33 mouse cellular contexts compared by ENCODE assay signal in genomic region chr16:95066687-95067086, GRCm38 (mm10).
"Had no signal": no experiment of that assay in that cellular context is flagged by ENCODE, and none has a peak within 500 bp of the region (broad histone marks: within the 10 kb centered on the region; RNA-seq: fewer than 3 reads in every experiment).

No protein-coding gene starts in this region.

- ATAC-seq: hindbrain, embryonic 16.5 days; hindbrain, postnatal 0 days; inflammation-experienced regulatory T-cells, adult 6 months; intestine, embryonic 15.5 days; intestine, embryonic 16.5 days; intestine, postnatal 0 days had no signal

- H3K9ac ChIP-seq: heart, embryonic 13.5 days; heart, embryonic 15.5 days; hindbrain, embryonic 12.5 days; hindbrain, embryonic 13.5 days; hindbrain, embryonic 14.5 days; hindbrain, embryonic 15.5 days; intestine, embryonic 15.5 days; kidney, embryonic 15.5 days had no signal

- H3K36me3 ChIP-seq: heart, embryonic 13.5 days; heart, embryonic 15.5 days; hindbrain, embryonic 10.5 days; hindbrain, embryonic 12.5 days; hindbrain, embryonic 13.5 days; hindbrain, embryonic 15.5 days; intestine, embryonic 15.5 days; kidney, embryonic 15.5 days had no signal

- H3K27ac ChIP-seq: heart, embryonic 13.5 days; heart, embryonic 15.5 days; hindbrain, embryonic 10.5 days; hindbrain, embryonic 12.5 days; hindbrain, embryonic 13.5 days; hindbrain, embryonic 14.5 days; hindbrain, embryonic 15.5 days; hindbrain, postnatal 0 days; intestine, embryonic 15.5 days; kidney, embryonic 15.5 days; kidney, postnatal 0 days; layer of hippocampus, adult 2 months had no signal

- H3K4me2 ChIP-seq: heart, embryonic 11.5 days; heart, embryonic 13.5 days; heart, embryonic 15.5 days; hindbrain, embryonic 12.5 days; hindbrain, embryonic 13.5 days; hindbrain, embryonic 14.5 days; hindbrain, embryonic 15.5 days; intestine, embryonic 15.5 days; kidney, embryonic 15.5 days had no signal

- H3K9me3 ChIP-seq: heart, embryonic 13.5 days; heart, embryonic 15.5 days; hindbrain, embryonic 10.5 days; hindbrain, embryonic 12.5 days; hindbrain, embryonic 13.5 days; hindbrain, embryonic 15.5 days; intestine, embryonic 15.5 days; kidney, embryonic 15.5 days had no signal

- DNase-seq: heart, postnatal 10 days; heart, postnatal 14 days; heart, postnatal 36 days; heart, postnatal 4 days; kidney, adult 11 months; kidney, adult 18-20 months; kidney, adult 2 months; kidney, adult 8-10 months; kidney, adult 9 months; kidney, postnatal 10 days; kidney, postnatal 14 days; kidney, postnatal 25 days; kidney, postnatal 36 days; kidney, postnatal 4 days; layer of hippocampus, adult 9-11 months; layer of hippocampus, postnatal 36 days had no signal

- H3K27me3 ChIP-seq: heart, embryonic 13.5 days; heart, embryonic 15.5 days; hindbrain, embryonic 12.5 days; hindbrain, embryonic 13.5 days; hindbrain, embryonic 15.5 days; intestine, embryonic 15.5 days; kidney, embryonic 15.5 days had no signal

- H3K4me1 ChIP-seq: heart, embryonic 13.5 days; heart, embryonic 15.5 days; hindbrain, embryonic 10.5 days; hindbrain, embryonic 13.5 days; hindbrain, embryonic 15.5 days; intestine, embryonic 15.5 days; kidney, embryonic 15.5 days had no signal

- H3K4me3 ChIP-seq: heart, embryonic 13.5 days; heart, embryonic 15.5 days; hindbrain, embryonic 10.5 days; hindbrain, embryonic 12.5 days; hindbrain, embryonic 13.5 days; hindbrain, embryonic 15.5 days; intestine, embryonic 15.5 days; kidney, embryonic 15.5 days; layer of hippocampus, adult 2 months had no signal
